Mouse (Mus musculus): ENCODE data around the gene Dhrs3.

Gene Dhrs3

GRCm38 (mm10) chr4:144898036-144898649, 5.5 kb downstream of the Dhrs3 start:
- peak; percentile 24 for DNase-seq (ENCODE audit: extremely low spot score)

- DNase-seq (ENCODE audit: extremely low spot score) = no peak
These were observed 6.1 kb downstream of the Dhrs3 start for GRCm38 (mm10) chr4:144898737-144899136.

GRCm38 (mm10) chr4:144901561-144902111, 9.0 kb downstream of the Dhrs3 start:
- no peak for DNase-seq (ENCODE audit: extremely low spot score)

GRCm38 (mm10) chr4:144903088-144903487, 10.5 kb downstream of the Dhrs3 start:
- DNase-seq (ENCODE audit: extremely low spot score) = no peak

- DNase-seq (ENCODE audit: extremely low spot score) = no peak
These were observed 11.3 kb downstream of the Dhrs3 start for GRCm38 (mm10) chr4:144903932-144904331.

- no peak for DNase-seq (ENCODE audit: extremely low spot score)
These were observed 12.5 kb downstream of the Dhrs3 start for GRCm38 (mm10) chr4:144905128-144905527.

GRCm38 (mm10) chr4:144906001-144906889, 13.6 kb downstream of the Dhrs3 start:
- no peak for DNase-seq (ENCODE audit: extremely low spot score)

GRCm38 (mm10) chr4:144906978-144907703, 14.5 kb downstream of the Dhrs3 start:
- no peak for DNase-seq (ENCODE audit: extremely low spot score)

- DNase-seq (ENCODE audit: extremely low spot score) = no peak
These were observed 16.2 kb downstream of the Dhrs3 start for GRCm38 (mm10) chr4:144908825-144909224.

GRCm38 (mm10) chr4:144910281-144910680, 17.7 kb downstream of the Dhrs3 start:
- no peak for DNase-seq (ENCODE audit: extremely low spot score)

- DNase-seq (ENCODE audit: extremely low spot score) = no peak
These were observed 20.9 kb downstream of the Dhrs3 start for GRCm38 (mm10) chr4:144913298-144914152.

GRCm38 (mm10) chr4:144916520-144916919, 23.9 kb downstream of the Dhrs3 start:
- no peak for DNase-seq (ENCODE audit: extremely low spot score)

- no peak for DNase-seq (ENCODE audit: extremely low spot score)
These were observed 24.5 kb downstream of the Dhrs3 start for GRCm38 (mm10) chr4:144917101-144917500.

GRCm38 (mm10) chr4:144918501-144918900, 25.9 kb downstream of the Dhrs3 start:
- no peak for DNase-seq (ENCODE audit: extremely low spot score)

- no peak for DNase-seq (ENCODE audit: extremely low spot score)
These were observed 36.2 kb downstream of the Dhrs3 start for GRCm38 (mm10) chr4:144928693-144929436.

- DNase-seq (ENCODE audit: extremely low spot score) = no peak
These were observed 37.2 kb downstream of the Dhrs3 start for GRCm38 (mm10) chr4:144929811-144930221.

- DNase-seq (ENCODE audit: extremely low spot score) = no peak
These were observed 37.7 kb downstream of the Dhrs3 start for GRCm38 (mm10) chr4:144930366-144930765.

GRCm38 (mm10) chr4:144931167-144931566, 38.5 kb downstream of the Dhrs3 start:
- no peak for DNase-seq (ENCODE audit: extremely low spot score)

- no peak for DNase-seq (ENCODE audit: extremely low spot score)
These were observed 41.9 kb downstream of the Dhrs3 start for GRCm38 (mm10) chr4:144934501-144934900.

- DNase-seq (ENCODE audit: extremely low spot score) = no peak
These were observed 44.0 kb downstream of the Dhrs3 start for GRCm38 (mm10) chr4:144936563-144937154.

Data from embryo, embryonic 9.5 days (tissue).